Mouse (Mus musculus) thymus, postnatal 25 days (tissue): ENCODE results near the gene Btbd1.
"Not testable (repeated sequence)": the region's sequence is repeated elsewhere in the genome, so short reads cannot be mapped to it uniquely, and the experiment has no call there.

Source experiments
- DNase-seq: peaks from one replicate; pipeline ENCODE4 v3.0.0; 2022

Btbd1 gene

DNA sequence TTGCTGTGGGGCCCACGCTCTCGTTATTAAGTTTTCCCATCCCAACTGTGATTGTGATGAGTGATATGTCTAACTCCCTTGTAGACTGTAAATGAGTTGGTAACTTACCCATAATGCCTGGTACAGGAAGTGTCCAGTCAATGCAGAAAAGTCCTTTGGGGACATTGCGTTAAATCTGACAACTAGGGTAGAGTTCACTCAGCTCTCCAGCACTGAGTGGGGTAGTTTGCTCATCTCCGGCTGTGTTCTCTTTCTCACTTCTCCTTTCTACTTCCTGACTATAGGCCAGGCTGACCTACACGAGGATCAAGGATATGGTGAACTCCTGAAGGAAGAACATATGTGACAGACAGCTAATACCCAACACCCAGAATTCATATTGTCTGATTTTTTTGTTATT, 20.0 kb upstream of the Btbd1 start:
- DNase-seq = no peak

DNA sequence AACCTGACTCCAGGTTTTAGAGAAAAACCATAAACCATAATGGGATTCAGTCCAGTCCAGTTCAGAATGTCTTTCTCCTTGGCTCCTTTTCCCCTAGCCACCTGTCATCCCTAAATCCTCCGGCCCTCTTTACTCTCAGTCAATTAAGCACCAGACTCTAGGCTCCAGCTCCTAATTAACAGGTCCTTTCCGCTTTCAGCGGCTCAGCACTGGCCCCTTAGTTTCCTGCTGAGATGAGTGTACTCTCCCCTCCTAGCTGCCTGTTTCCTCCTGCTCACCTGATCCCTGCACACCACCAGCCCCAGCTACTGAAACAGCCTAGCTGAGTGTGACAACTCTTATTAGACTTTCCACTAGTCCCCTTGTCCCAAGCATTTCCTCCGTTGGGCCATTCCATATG, 18.5 kb upstream of the Btbd1 start:
- no peak for DNase-seq

DNA sequence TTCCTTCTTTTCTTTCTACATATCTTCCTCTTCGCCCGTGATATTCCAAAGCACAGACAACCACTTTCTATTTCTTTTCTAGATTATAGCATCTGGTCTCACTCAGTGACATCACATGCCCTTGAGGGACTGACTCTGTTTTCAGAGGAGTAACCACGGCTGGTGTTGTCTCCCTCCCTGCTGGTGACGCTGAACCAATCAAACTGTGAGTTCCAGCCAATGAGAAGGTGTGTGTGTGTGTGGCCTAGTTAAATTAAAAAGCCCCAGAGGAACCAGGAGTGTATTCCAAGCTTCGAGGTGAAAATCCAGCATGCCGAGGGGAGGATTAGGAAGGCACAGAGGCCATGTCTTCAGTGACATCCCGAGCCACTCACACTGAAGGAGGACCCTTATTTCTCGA, 17.8 kb upstream of the Btbd1 start:
- no peak for DNase-seq

DNA sequence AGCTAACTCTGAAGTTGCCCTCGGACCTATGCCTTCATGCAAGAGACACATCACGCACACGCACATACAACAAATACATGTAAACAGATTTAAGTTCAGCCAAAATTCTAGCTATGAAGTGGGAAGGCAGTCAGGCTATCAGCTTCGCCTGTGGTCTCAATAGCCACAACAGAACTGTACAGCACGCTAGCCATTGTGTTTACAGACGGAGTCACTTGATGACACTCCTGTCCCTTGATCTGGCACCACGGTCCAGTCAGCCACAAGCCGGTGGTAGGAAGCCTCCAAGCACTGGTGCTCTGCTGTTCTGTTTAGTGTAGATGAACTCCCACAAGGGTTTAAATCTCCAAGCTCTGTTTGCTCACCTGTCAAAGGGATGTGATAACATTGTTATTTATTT, 16.8 kb upstream of the Btbd1 start:
- DNase-seq = no peak

DNA sequence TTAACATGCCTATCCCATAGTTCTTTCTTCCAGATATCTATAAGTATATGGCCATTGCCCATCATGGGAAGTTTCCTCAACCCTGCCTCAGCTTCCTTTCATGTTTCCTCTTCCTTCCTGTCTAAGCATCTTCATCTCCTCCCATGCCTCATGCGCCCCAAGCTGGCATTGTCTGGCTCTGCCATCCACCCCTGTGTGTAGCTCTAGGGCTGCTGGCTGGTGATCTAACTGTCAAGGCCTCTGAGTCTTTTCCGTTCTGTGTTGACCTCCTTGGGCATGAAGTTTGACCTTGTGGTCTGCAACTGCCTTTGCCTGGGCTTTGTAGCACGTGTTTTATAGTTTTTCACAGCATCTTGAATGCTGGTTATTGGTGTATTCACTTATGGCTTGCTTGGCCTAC, 16.1 kb upstream of the Btbd1 start:
- no peak for DNase-seq

DNA sequence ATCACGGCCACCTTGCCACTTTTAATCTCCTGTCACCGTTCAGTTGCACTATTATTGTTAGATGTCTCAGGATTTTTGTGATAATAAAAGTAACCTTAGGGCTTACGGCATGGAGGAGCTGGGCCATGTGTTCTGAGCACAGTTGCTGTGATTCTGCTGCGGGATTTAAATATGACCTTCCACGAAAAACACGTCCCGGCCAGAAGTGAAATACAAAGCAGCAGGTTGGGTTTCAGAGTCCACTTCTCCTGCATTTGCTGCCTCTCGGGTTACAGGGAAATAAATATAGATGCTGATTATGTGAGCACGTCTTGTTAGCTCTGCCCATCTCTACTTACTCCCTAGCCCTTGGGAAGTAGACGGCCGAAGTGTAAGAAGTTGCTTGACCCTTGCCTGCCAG, 15.6 kb upstream of the Btbd1 start:
- DNase-seq = no peak

DNA sequence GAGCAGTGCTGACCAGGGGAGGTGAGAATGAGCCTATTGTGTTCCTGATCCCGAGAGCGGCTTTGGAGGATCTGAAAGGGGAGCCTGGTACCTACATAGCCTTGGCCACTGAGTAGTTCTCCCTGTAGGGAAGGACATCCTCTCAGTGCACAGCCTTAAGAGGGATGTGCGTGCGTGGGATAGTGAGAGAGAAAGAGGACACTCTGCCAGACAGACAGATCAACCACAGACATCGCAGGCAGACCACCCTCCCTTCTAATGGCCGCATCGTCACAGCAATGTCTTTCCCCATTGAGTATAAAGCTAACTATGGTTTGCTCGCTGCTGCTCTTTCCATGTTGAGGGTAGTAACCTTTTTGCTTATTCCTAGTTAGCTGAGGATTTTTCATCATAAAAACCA, 14.7 kb upstream of the Btbd1 start:
- DNase-seq = no peak

DNA sequence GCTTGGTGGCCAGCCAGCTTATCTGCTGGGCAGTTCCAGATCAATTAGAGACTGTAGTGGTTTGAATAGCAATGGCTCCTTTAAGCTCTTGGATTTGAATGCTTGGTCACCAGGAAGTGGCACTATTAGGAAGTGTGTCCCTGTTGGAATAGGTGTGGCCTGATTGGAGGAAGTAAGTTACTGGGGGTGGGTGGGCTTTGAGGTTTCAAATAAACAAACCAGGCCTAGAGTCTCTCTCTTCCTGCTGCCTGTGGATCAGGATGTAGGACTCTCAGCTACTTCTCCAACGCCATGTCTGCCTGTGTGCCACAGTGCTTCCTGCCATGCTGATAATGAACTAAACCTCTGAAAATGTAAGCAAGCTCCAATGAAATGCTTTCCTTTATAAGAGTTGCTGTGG, 13.8 kb upstream of the Btbd1 start:
- no peak for DNase-seq

DNA sequence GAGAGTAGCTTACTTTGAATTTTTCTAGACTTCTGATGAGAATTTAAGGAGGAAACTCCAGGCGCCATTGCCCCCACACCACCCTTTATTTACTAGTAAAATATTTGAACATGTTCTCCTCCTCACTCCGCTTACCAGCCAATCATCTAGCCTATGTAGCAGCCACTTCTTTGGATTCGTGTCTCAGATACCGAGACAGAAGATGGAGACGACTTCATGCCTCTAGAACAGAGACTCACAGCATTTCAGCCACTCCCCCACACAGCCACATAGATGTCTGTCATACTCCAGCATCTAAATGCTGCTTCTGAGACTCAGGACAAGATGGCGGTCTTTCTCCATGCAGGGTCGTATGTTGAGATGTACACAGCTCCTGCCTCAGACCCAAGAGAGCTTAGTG, 12.9 kb upstream of the Btbd1 start:
- no peak for DNase-seq

DNA sequence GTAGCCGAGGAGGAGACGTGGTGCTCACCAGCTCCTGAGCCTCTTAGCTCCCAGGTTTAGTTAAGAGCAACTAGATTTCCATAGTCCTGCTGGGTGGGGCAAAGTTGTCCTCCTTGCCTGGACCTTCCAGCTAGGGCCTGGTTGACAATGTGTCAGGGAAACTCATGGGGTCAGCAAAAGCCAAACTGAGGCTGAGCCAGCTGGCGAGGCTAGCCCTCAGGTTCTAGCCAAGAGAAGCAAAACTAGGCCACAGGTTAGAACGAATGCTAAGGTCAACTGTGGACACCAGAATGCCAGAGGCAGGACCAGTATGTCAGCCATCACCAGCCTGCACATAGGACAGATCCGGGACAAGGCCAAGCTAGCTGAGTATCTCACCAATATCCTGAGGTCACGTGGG, 12.2 kb upstream of the Btbd1 start:
- no peak for DNase-seq

DNA sequence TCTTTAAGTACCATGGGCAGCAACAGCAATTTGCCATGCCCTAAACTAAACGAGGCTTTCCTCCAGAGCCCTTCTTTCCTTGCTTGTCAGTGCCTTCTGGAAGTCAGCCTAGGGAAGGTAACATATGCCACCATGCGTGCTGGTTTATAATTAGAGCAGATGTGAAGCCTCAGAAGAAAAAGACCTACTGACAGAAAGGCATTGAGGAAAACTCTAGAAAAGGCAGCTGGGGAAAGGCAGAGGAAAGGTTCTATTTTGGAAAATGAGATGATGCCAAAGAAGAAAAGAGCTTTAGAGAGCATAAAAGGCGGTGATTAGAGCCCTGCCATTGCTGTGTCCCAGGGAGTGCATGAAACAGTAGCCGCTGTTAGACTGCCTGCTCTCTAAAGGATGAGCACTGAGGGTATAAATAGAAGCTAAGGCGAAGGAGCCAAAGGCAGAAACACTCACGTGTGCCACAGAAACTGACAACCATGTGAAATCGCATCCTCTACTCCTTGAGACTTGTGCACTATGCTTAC, 11.5 kb upstream of the Btbd1 start:
- DNase-seq = no peak

DNA sequence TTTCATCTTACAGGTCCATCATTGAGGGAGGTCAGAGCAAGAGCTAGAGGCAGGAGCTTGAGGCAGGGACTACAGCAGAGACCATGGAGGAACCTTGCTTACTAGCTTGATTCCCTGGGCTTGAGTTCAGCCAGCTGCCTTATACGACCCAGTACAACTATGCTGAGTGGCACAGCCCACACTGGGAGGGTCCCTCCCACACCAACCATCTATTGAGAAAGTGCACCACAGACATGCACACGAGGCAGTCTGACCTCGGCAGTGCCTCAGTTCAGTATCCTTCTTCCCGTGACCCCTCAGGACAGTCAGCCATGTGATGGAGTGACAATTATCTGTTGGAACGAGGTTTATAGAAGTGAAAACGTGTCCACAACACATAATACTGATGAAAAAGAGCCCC, 10.5 kb upstream of the Btbd1 start:
- no peak for DNase-seq

DNA sequence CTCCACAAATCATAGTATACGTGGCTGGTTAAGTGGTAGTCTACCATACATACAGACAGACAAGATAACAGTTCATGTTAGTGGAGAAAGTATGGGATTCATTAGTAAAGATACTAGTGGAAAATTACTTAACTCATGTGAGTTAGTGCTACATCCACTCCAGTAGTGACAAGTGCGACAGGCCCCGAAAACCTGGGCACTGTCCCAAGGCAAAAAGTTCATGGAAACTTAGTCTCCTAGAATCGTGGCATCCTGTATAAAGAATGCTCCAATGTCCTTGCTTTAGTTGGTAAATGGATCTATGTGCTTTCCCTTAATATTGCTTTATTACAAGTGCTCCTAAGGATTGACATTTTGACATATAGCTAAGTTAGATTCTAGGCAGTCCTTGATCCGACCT, 8.5 kb upstream of the Btbd1 start:
- not testable (repeated sequence) for DNase-seq

DNA sequence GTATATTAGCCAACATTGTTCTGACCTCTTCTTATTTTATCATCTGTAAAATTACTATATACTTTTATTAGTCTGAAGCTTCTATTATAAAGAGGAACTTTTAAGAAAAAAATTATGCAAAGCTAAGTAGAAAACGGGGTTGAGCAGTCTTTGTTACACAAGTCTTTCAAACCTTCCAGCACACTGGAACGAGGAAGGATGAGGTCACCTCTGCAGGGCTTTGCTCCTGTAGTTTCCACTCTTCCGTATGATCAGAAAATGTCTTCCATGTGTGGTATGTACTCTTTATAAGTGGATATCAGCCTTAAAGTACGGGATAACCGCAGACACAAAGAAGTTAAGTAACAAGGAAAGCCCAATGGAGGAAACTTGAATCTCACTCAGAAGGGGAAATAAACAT, 6.2 kb upstream of the Btbd1 start:
- no peak for DNase-seq

DNA sequence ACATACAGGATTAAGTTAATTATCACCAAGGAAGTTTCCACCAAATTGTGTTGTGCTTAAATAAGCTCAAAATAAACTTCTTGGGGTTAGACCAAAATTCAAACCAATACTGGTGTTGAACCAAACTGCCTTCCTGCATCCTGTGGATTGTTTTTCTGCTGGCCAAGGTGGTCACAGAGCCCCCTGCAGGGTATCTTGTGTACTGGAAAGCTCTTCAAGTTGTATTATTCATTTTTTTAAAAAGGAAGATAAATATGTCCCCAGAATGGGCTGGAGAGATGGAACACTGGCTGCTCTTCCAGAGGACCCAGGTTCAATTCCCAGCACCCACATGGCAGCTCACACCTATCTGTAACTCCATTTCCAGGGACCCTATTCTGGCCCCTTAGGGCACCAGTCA, 5.6 kb upstream of the Btbd1 start:
- peak; percentile 21 for DNase-seq

DNA sequence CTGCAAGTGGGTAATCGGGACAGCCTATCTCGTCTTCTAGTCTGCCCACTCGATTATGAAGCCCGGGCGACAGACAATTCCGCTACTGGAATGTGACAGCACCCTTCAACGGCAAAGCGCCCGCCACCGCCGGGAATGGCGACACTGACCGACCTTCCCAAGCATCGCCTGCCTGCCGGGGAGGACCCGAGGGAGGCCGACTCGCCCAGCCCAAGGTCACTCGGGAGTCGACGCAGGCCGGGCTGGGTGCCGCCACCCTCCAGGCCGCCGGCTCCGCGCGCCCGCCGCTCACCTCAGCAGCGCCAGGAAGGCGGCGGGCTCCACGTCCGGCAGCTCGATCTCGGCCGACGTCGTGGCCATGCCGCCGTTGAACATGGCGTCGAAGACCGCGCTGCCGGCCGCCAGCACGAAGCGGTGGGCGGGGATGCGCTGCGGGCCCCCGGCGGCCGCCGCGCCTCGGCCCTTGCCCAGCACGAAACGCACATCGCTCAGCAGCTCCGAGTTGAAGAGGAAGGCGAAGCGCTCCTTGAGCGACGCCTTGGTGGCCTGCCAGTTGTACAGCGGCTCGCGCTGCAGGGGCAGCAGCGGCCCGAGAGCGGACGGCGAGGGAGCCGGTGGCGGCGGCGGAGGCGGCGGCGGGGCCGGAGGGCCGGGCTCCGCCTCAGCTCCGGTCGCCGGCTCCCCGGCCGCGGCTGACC, 401 bp downstream of the Btbd1 start:
- no peak for DNase-seq

DNA sequence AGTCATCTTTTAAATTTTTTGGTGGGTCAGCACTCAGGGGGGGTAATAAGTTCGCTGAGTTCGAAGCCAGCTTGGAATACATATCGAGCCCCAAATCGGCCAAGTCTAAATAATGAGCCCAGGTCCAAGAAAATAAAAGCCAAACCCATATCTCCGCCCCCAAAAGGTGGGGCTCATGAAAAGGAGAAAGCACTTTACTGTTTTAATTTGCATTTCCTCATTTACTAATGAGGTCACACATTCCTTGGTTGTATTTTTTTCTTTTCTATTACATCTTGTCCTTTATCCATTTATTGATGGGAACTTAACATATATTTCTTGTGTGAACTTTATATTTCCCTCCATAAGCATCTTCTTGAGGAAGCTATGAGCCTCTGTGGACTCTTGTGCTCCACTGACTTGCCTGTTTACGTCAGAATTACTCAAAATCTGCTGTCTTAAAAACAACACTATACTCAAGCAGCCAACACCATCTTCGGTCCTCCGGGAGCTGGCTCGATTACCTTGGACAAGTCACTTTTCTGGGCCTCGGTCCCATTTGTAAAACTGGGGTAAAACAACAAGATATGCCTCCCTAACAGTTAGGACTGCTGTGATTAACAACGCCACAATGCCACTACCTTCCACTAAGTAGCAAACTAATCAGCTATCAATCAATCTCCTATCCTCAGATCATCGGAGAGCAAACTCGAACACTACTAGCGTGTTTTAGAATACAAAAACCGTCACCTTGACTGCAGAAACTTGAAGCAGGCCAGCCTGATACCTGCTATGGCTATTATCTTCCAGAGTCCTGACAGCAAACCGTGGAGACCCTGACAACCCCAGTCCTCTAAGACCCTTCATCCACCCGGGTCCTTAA, 1.2 kb downstream of the Btbd1 start:
- DNase-seq = no peak

DNA sequence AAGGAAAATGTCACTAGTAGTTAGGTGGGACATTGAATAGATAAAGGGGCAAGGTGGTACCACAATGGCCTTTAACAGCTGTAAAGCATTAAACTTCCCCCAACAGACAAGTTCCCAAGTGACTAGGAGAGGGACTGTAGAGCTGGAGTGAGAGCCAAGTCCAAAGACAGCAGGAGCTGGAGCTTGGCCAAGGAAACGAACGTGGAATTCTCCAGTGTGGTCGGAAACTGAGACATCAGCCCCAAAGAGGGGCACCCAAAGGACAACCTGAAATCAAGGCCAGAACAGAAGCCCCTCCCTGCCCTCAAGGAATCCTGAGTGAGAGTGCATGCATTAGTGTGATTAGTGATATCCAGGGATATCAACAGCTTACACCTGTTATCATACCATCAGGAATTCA, 3.9 kb downstream of the Btbd1 start:
- no peak for DNase-seq

DNA sequence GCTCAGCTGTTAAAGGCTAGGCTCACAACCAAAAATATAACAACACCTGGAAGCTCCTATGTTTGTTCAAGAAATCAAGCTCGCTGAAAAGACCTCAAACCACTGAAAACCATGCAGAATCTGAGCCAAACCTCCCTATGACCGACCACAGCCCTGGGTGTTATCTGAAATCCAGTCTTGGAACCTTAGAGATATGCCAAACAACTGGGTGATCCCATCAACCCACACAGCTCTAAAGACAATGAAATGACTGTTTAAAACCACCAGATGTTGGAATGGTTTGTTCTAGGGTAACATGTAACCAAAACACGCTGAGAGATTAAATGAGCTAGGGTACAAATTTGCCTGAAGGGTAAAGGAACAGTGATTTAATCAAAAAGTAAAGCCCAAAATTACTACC, 4.3 kb downstream of the Btbd1 start:
- no peak for DNase-seq

DNA sequence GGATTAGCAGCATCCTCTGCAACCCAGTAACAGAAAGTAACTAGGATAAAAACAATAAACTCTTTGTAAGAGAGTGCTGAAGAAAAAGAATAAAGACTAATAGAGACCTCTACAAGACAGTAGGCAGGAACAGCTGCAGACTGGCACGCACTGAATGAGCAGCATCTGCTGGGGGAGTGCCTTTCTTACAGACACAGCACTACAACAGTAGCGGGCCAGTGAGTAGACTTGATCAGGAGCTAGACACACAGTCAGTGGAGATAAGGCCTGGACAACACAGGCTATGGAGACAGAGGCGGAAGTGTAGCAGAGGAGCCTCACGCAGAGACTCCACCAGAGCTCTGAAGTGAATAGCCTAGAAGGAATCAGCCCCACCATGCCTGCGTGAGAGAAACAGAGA, 23.2 kb downstream of the Btbd1 start:
- DNase-seq = no peak

DNA sequence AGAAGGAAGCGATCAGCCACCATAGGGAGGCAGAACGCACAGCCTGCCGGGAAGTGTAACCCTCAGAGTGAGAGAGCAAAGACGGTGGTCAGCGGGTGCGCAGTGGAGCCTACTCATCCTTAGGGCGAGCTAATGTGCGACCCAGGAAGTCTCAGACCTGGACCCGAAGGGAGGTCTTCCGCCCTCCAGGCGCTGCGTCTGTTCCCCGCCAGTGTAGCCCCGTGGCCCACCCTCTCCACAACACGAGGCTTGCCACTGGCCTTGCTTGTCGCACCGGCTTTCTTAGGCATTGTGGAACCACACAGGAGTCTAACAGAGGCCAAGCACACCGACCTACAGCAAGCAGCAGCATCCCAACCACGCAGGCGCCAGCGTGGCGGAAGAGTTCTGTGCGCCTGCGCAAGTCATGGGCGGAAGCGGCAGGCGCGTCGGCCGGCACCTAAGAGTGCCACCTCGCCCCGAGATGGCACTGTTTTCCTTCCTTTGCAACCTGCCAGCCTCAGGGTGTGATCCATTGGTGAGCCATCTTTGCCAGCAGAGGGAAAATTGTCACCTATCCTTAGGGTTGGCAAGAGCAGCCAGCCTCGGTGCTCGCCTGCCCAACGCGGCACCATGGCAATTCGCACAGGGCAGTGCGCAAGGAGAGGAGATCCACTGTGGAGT, 40.0 kb downstream of the Btbd1 start, which contains the start of gene 3110040N11Rik:
3110040N11Rik (minus strand) TSS at position 384 of the 663 bp plus-strand sequence.
- DNase-seq = peak; percentile 86

DNA sequence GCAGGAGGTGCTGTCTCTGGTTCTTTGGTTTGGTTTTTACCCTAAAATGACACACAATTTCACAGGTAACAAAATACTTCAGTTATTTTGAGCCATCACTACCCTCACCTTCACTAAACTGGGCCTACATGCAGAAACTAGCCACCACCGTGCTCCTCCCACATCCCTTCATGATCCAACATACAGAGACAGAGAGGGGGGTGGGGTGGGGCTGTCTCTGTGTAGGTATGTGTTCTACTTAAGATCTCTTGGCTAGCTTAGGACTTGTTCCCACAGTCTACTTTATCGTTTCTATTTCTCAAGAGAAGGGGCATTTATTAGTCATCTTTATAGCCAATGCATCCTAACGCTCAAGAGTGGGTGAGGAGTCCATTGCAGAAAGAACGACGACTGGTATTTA, 40.7 kb downstream of the Btbd1 start:
- DNase-seq = peak; percentile 16

DNA sequence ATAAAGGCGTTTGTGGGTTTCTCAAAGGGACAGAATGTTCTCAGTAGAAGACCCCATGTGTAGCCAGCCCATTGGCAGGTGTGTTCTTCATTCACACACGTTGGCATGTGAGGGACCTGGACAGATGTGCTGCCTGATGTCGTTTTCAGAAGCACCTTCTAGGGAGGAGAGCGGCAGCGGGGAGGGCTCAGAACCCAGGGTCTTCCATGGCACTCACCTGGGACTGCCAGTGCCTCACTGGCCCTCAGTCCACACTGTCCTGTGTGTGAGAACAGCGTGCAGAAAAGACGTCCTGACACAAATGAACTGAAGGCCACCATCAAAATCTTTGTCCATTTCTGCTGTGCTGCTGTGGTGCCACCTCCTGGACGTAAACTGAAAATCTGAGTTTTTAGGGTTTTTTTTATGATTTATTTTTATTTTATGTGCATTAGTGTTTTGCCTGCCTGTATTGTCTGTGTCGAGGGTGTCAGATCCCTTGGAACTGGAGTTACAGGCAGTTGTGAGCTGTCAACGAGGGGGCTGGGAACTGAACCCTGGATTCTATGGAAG, 51.5 kb downstream of the Btbd1 start:
- no peak for DNase-seq
